Mouse (Mus musculus): Measurements from ENCODE around the gene Ptger4. TPM values are rescaled to one million over a fixed set of nuclear protein-coding genes. Genes with fewer than 3 reads are reported as not detected.
A peak's percentile ranks its signal among the peaks of the same experiment; 100 is the strongest.

The Ptger4 gene
- polyA plus RNA-seq (2012; fragmentation: generic; extraction: Trizol): 10.7 TPM
- long read RNA-seq, experiment 1, partial matches to known transcripts: 0 of 3 reads
- long read RNA-seq, experiment 1, other reads (novel, unspliced or antisense): 0 of 3 reads
- long read RNA-seq, experiment 2, transcript Ptger4-201 (3 exons, 3,264 nt): major isoform, 13 of 17 reads
- long read RNA-seq, experiment 2, partial matches to known transcripts: 0 of 17 reads
- long read RNA-seq, experiment 2, other reads (novel, unspliced or antisense): 1 of 17 reads

DNA sequence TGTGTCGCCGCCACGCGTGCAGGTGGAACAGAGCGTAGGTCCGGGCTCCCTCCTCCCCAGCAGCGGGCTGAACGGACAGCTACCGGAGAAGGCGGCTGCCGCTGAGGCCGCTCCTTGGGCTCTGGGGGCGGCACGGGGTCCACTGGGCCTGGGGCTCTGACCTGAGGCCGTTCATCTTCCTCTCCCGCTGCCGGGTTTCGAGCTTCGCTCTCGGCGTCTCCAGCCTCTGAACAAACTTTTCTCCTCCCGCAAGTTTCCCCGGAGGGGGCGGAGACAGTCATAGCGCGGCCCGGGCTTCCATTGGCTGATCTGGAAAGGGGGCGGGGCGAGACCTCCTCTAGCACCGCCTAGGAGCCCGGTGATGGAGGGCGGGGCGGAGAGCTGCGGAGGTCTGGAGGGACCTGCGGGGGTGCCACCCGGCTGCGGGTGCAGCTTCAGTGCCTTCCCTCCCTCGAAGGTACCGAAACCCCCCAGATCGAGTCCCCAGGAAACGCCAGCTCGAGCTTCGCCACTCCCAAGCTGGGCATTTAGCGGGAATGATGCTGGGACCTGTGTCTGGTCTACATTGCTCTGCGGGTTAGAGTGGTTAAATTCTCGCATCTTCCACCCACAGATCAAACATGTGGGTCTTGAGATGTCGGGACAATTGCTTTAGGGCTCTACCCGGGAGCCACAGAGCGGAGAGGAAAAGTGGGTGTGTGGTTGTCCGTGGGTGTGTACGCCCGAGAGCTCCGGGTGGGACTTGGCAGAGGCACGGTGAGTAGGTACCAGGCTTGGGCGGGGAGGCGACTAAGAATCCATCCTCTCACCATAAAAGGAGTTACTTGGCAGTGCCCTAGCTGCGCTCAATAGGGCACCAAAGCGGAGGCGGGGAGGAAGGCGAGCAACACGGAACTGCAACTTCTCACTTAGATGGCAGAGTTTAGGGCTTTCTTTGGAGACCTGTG lies at the start of gene Ptger4:
TSS of gene Ptger4 (minus strand) at position 229 of the 947 bp plus-strand sequence.
- TF ChIP-seq MYOD1 (IDR thresholded peaks at IDR 0.05; ENCODE audit: control insufficient read depth, insufficient read length, low read depth) (no peak), USF1 (IDR thresholded peaks at IDR 0.05; ENCODE audit: low read depth) (no peak), CTCF (IDR thresholded peaks at IDR 0.05; ENCODE audit: control insufficient read depth, insufficient read depth, insufficient read length) (no peak), FOSL1 (IDR thresholded peaks at IDR 0.05; ENCODE audit: insufficient read depth, low read length, poor library complexity, severe bottlenecking) (no peak), MAX (IDR thresholded peaks at IDR 0.05) (peak; percentile 10), MYOG (IDR thresholded peaks at IDR 0.05; ENCODE audit: control insufficient read depth, extremely low read depth, insufficient read length) (no peak), CEBPB (IDR thresholded peaks at IDR 0.05; ENCODE audit: low read depth) (no peak)
- Histone ChIP-seq H3K4me3 (ENCODE audit: insufficient read depth, poor library complexity, severe bottlenecking) (peak within 1 kb of the TSS; percentile 60), H3K79me3 (ENCODE audit: low read depth) (peaks cover 19% of the 10 kb centered on the region), H3K27me3 (ENCODE audit: control insufficient read depth, insufficient read depth, insufficient read length) (no peaks in the 10 kb centered on the region), H3ac (ENCODE audit: control insufficient read depth, insufficient read length, low read depth) (peak within 1 kb of the TSS; percentile 73), H3K79me2 (ENCODE audit: control insufficient read depth, insufficient read depth) (peaks cover 47% of the 10 kb centered on the region), H3K36me3 (ENCODE audit: control insufficient read depth, insufficient read depth) (no peaks in the 10 kb centered on the region)

- no peaks in the 10 kb centered on the region for H3K36me3 ChIP-seq (ENCODE audit: control insufficient read depth, insufficient read depth)
- no peak overlapping the region for H3ac ChIP-seq (ENCODE audit: control insufficient read depth, insufficient read length, low read depth)
- H3K4me3 ChIP-seq (ENCODE audit: insufficient read depth, poor library complexity, severe bottlenecking): no peak overlapping the region
- TF ChIP-seq FOSL1 (IDR thresholded peaks at IDR 0.05; ENCODE audit: insufficient read depth, low read length, poor library complexity, severe bottlenecking): no peak
- TF ChIP-seq CEBPB (IDR thresholded peaks at IDR 0.05; ENCODE audit: low read depth): peak; percentile 80
- H3K79me2 ChIP-seq (ENCODE audit: control insufficient read depth, insufficient read depth): no peaks in the 10 kb centered on the region
- H3K27me3 ChIP-seq (ENCODE audit: control insufficient read depth, insufficient read depth, insufficient read length): no peaks in the 10 kb centered on the region
- H3K79me3 ChIP-seq (ENCODE audit: low read depth): no peaks in the 10 kb centered on the region
Measured at GRCm38 (mm10) chr15:5288412-5288811, 44.4 kb upstream of the Ptger4 start.

DNA sequence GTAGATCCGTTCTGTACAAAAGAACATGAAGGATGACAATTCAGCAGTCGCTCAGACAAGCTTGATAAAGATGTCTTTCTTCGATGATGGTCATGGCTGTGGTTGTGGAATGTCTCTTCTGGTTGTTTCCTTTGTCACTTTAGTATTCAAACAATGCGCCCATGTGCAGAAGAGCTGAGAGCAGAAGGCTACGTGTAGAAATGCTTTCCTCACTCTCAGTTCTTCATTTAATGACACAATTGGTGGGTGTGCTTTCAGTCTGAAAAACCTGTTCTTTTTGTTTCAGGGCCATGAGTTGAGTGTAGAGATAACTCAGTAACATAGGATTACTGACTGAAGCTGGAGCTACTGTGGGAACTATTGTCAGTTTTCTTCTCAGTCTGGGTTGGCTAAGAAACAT lies 43.1 kb upstream of the Ptger4 start:
- Histone ChIP-seq H3K36me3 (ENCODE audit: control insufficient read depth, insufficient read depth) (no peaks in the 10 kb centered on the region), H3ac (ENCODE audit: control insufficient read depth, insufficient read length, low read depth) (no peak overlapping the region), H3K27me3 (ENCODE audit: control insufficient read depth, insufficient read depth, insufficient read length) (no peaks in the 10 kb centered on the region), H3K4me3 (ENCODE audit: insufficient read depth, poor library complexity, severe bottlenecking) (no peak overlapping the region), H3K79me2 (ENCODE audit: control insufficient read depth, insufficient read depth) (no peaks in the 10 kb centered on the region), H3K79me3 (ENCODE audit: low read depth) (no peaks in the 10 kb centered on the region)
- no peak for TF ChIP-seq USF1 (IDR thresholded peaks at IDR 0.05; ENCODE audit: low read depth)
- no peak for TF ChIP-seq FOSL1 (IDR thresholded peaks at IDR 0.05; ENCODE audit: insufficient read depth, low read length, poor library complexity, severe bottlenecking)
- no peak for TF ChIP-seq MAX (IDR thresholded peaks at IDR 0.05)
- no peak for TF ChIP-seq CTCF (IDR thresholded peaks at IDR 0.05; ENCODE audit: control insufficient read depth, insufficient read depth, insufficient read length)
- no peak for TF ChIP-seq MYOD1 (IDR thresholded peaks at IDR 0.05; ENCODE audit: control insufficient read depth, insufficient read length, low read depth)
- no peak for TF ChIP-seq CEBPB (IDR thresholded peaks at IDR 0.05; ENCODE audit: low read depth)
- no peak for TF ChIP-seq MYOG (IDR thresholded peaks at IDR 0.05; ENCODE audit: control insufficient read depth, extremely low read depth, insufficient read length)

GRCm38 (mm10) chr15:5281316-5281715 lies 37.3 kb upstream of the Ptger4 start:
- Histone ChIP-seq H3K36me3 (ENCODE audit: control insufficient read depth, insufficient read depth) (no peaks in the 10 kb centered on the region), H3K4me3 (ENCODE audit: insufficient read depth, poor library complexity, severe bottlenecking) (no peak overlapping the region), H3ac (ENCODE audit: control insufficient read depth, insufficient read length, low read depth) (no peak overlapping the region), H3K27me3 (ENCODE audit: control insufficient read depth, insufficient read depth, insufficient read length) (no peaks in the 10 kb centered on the region), H3K79me2 (ENCODE audit: control insufficient read depth, insufficient read depth) (no peaks in the 10 kb centered on the region), H3K79me3 (ENCODE audit: low read depth) (no peaks in the 10 kb centered on the region)
- TF ChIP-seq MYOD1 (IDR thresholded peaks at IDR 0.05; ENCODE audit: control insufficient read depth, insufficient read length, low read depth) (no peak), CEBPB (IDR thresholded peaks at IDR 0.05; ENCODE audit: low read depth) (no peak), USF1 (IDR thresholded peaks at IDR 0.05; ENCODE audit: low read depth) (no peak), CTCF (IDR thresholded peaks at IDR 0.05; ENCODE audit: control insufficient read depth, insufficient read depth, insufficient read length) (no peak), FOSL1 (IDR thresholded peaks at IDR 0.05; ENCODE audit: insufficient read depth, low read length, poor library complexity, severe bottlenecking) (no peak), MYOG (IDR thresholded peaks at IDR 0.05; ENCODE audit: control insufficient read depth, extremely low read depth, insufficient read length) (no peak), MAX (IDR thresholded peaks at IDR 0.05) (no peak)

DNA sequence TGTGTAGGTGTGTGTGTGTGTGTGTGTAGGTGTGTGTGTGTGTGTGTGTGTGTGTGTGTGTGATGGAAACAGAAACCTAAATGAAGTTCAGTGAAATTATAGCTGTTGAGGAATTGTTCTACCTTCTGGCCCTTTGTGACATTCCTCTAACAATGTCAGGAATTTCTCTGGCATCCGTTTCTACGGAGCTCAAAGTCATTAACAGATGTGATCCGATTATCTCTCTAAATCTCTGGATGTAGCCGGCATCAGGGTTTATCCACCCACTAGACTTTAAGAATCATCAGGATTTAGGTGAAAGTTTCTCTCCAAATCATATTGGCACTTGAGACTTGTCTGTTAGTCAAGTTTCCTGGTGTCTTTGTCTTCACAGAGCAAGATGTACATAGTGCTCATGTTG lies 35.8 kb upstream of the Ptger4 start:
- Histone ChIP-seq H3K4me3 (ENCODE audit: insufficient read depth, poor library complexity, severe bottlenecking) (no peak overlapping the region), H3K79me2 (ENCODE audit: control insufficient read depth, insufficient read depth) (no peaks in the 10 kb centered on the region), H3ac (ENCODE audit: control insufficient read depth, insufficient read length, low read depth) (no peak overlapping the region), H3K36me3 (ENCODE audit: control insufficient read depth, insufficient read depth) (no peaks in the 10 kb centered on the region), H3K27me3 (ENCODE audit: control insufficient read depth, insufficient read depth, insufficient read length) (no peaks in the 10 kb centered on the region), H3K79me3 (ENCODE audit: low read depth) (no peaks in the 10 kb centered on the region)
- TF ChIP-seq CEBPB (IDR thresholded peaks at IDR 0.05; ENCODE audit: low read depth): no peak
- TF ChIP-seq MYOG (IDR thresholded peaks at IDR 0.05; ENCODE audit: control insufficient read depth, extremely low read depth, insufficient read length): no peak
- no peak for TF ChIP-seq MYOD1 (IDR thresholded peaks at IDR 0.05; ENCODE audit: control insufficient read depth, insufficient read length, low read depth)

Data from C2C12 (cell line).